15 mouse cellular contexts compared by ENCODE assay signal in the genomic region with DNA sequence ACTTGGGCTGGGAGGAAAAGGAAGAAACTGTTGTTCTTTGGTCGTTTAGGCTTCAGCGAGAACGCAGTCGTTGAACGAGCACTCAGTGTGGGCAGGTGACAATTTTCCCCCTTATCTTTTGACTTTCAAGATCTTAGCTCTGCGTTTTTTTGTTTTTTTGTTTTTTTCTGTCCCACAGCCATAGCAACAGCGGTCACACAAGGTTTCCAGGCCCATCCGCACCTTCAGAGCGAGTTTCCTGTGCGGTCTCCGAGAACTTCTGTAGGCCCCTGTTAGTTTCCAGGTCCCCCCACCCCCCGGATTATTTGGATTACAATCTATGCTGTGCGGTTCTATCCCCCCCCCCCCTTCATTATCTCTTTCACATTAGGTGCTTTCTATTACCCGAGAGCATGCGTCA.
DNase-seq lines count a peak whose midpoint lies in the region; ATAC-seq lines count a peak whose summit lies in the region.
"Had no signal": no experiment of that assay in that cellular context is flagged by ENCODE, and none has a peak within 500 bp of the region (broad histone marks: within the 10 kb centered on the region; RNA-seq: fewer than 3 reads in every experiment).

No protein-coding gene starts in this region.

- intact Hi-C loops in left cerebral cortex, postnatal 14 days (cut with DNase I), result no loop called here

- ATAC-seq in activated CD4-positive, CD25-positive, alpha-beta regulatory T cell, adult 4 months, result peak; percentile 70
- ATAC-seq: forebrain, embryonic 15.5 days; intestine, embryonic 16.5 days had no signal

- peak; percentile 82 for DNase-seq in CD4-positive helper T cell, adult 2 months (ENCODE audit: low read depth, low spot score)
- DNase-seq in CD4-positive, CD25-positive, alpha-beta regulatory T cell, adult 2 months (ENCODE audit: low read depth, low spot score), result peak; percentile 67
- peak; percentile 32 for DNase-seq in naive thymus-derived CD4-positive, alpha-beta T cell, adult 2 months (ENCODE audit: low read depth)
- no peak for DNase-seq in embryo, embryonic 9.5 days (ENCODE audit: extremely low spot score)
- DNase-seq in left cerebral cortex, postnatal 14 days (ENCODE audit: low spot score in 2 of 2), result no peak
- DNase-seq: adrenal gland, postnatal 10 days; adrenal gland, postnatal 36 days; cerebellum, adult 18-20 months; cerebellum, adult 9-10 months; cerebellum, postnatal 14 days; gastrocnemius, postnatal 25 days; heart, adult 2 months had no signal

Comparison
In these comparisons a context has a peak if more than half of its experiments do, and no peak if none do; other contexts are left out.
1. DNase-seq: peak in CD4-positive helper T cell, adult 2 months (single experiment), CD4-positive, CD25-positive, alpha-beta regulatory T cell, adult 2 months (single experiment) and naive thymus-derived CD4-positive, alpha-beta T cell, adult 2 months (single experiment); none in embryo, embryonic 9.5 days (single experiment) and left cerebral cortex, postnatal 14 days (0 of 2).